Mouse (Mus musculus) left cerebral cortex, postnatal 25 days (tissue): ENCODE data around the gene Fgfr2. TPM values are rescaled to one million over a fixed set of nuclear protein-coding genes. Genes with fewer than 3 reads are reported as not detected.

ENCODE experiments used
- DNase-seq, 2 experiments: peaks; one replicate each; pipeline ENCODE4 v3.0.0; 2022; ENCODE audit warnings: low spot score in 2 of 2, mixed read lengths in 1 of 2
- intact Hi-C: fragments of 180-260 bp; cut with DNase I; formaldehyde crosslinking; loops from one replicate; pipeline ENCODE4 v1.15.1; 2025
- total RNA-seq, 2 experiments: library from RNA; stranded (reverse); gene quantifications; 2 replicates each; pipeline ENCODE4 v1.2.3; 2021

Gene Fgfr2
- total RNA-seq, 2 experiments from 2014 or later, result 37.1 to 42.0 TPM

- intact Hi-C loops, result loop anchor here (5.0 kb wide), 1 partner anchor 102 kb away; no protein-coding TSS in a partner anchor
Measured at GRCm38 (mm10) chr7:132169419-132170169, 953.6 kb downstream of the Fgfr2 start.

GRCm38 (mm10) chr7:132167239-132167638 is 955.9 kb downstream of the Fgfr2 start:
- intact Hi-C loops, result no loop called here

More at GRCm38 (mm10) chr7:132169419-132170169, 953.6 kb downstream of the Fgfr2 start:
- no peak for DNase-seq

GRCm38 (mm10) chr7:132162254-132162653 is 960.9 kb downstream of the Fgfr2 start:
- intact Hi-C loops, result no loop called here
- no peak for DNase-seq

More at GRCm38 (mm10) chr7:132167239-132167638, 955.9 kb downstream of the Fgfr2 start:
- DNase-seq, result peak in 1 of 2 experiments; percentile 42

GRCm38 (mm10) chr7:132158321-132159025 is 964.7 kb downstream of the Fgfr2 start:
- peak in 1 of 2 experiments; percentile 49 for DNase-seq
- intact Hi-C loops, result no loop called here

- DNase-seq, result no peak
- intact Hi-C loops, result no loop called here
Measured at GRCm38 (mm10) chr7:132154368-132154961, 968.7 kb downstream of the Fgfr2 start, which contains the start of gene Cpxm2. Gene Cpxm2, minus strand, starts transcription at chr7:132154739.

- intact Hi-C loops, result no loop called here
- DNase-seq, result peak in 1 of 2 experiments; percentile 37
Measured at GRCm38 (mm10) chr7:132153725-132154147, 969.4 kb downstream of the Fgfr2 start.

- intact Hi-C loops, result no loop called here
- peak in 1 of 2 experiments; percentile 37 for DNase-seq
Measured at GRCm38 (mm10) chr7:132145227-132145800, 977.8 kb downstream of the Fgfr2 start.

- DNase-seq, result no peak
- intact Hi-C loops, result no loop called here
Measured at GRCm38 (mm10) chr7:132128687-132129086, 994.5 kb downstream of the Fgfr2 start.

- DNase-seq, result peak in 1 of 2 experiments; percentile 58
- intact Hi-C loops, result no loop called here
Measured at GRCm38 (mm10) chr7:132124948-132125347, 998.2 kb downstream of the Fgfr2 start.

GRCm38 (mm10) chr7:132123211-132123610 is 999.9 kb downstream of the Fgfr2 start:
- intact Hi-C loops, result no loop called here
- DNase-seq, result no peak

GRCm38 (mm10) chr7:132119817-132120216 is 1003.3 kb downstream of the Fgfr2 start:
- intact Hi-C loops, result no loop called here
- no peak for DNase-seq

GRCm38 (mm10) chr7:132111770-132112169 is 1011.4 kb downstream of the Fgfr2 start:
- no peak for DNase-seq
- intact Hi-C loops, result no loop called here

GRCm38 (mm10) chr7:132110308-132110707 is 1012.8 kb downstream of the Fgfr2 start:
- intact Hi-C loops, result no loop called here
- no peak for DNase-seq

GRCm38 (mm10) chr7:132106891-132107290 is 1016.3 kb downstream of the Fgfr2 start:
- intact Hi-C loops, result no loop called here
- peak; percentile 46 to 58 for DNase-seq

GRCm38 (mm10) chr7:132105326-132105725 is 1017.8 kb downstream of the Fgfr2 start:
- DNase-seq, result no peak
- intact Hi-C loops, result no loop called here

- intact Hi-C loops, result no loop called here
Measured at GRCm38 (mm10) chr7:132098441-132098840, 1024.7 kb downstream of the Fgfr2 start.

GRCm38 (mm10) chr7:132094666-132095065 is 1028.5 kb downstream of the Fgfr2 start:
- DNase-seq, result no peak
- intact Hi-C loops, result no loop called here

More at GRCm38 (mm10) chr7:132098441-132098840, 1024.7 kb downstream of the Fgfr2 start:
- DNase-seq, result no peak

GRCm38 (mm10) chr7:132091551-132091950 is 1031.6 kb downstream of the Fgfr2 start:
- intact Hi-C loops, result no loop called here
- DNase-seq, result no peak

- DNase-seq, result peak in 1 of 2 experiments; percentile 44
- intact Hi-C loops, result no loop called here
Measured at GRCm38 (mm10) chr7:132088606-132089005, 1034.5 kb downstream of the Fgfr2 start.

GRCm38 (mm10) chr7:132088181-132088580 is 1035.0 kb downstream of the Fgfr2 start:
- intact Hi-C loops, result no loop called here
- peak in 1 of 2 experiments; percentile 49 for DNase-seq
